Mouse (Mus musculus) macrophage (primary cell): ENCODE results near the gene Parpbp. TPM values are rescaled to one million over a fixed set of nuclear protein-coding genes. Genes with fewer than 3 reads are reported as not detected.

Experiments used
- H3K27ac ChIP-seq: fragments of 350-480 bp; formaldehyde crosslinking; 2 replicates; pipeline ENCODE4 v1.9.0; 2021
- H3K36me3 ChIP-seq: fragments of 350-480 bp; formaldehyde crosslinking; 2 replicates; pipeline ENCODE4 v1.9.0; 2021; ENCODE audit errors: inconsistent target
- H3K4me3 ChIP-seq: fragments of 350-480 bp; formaldehyde crosslinking; 2 replicates; pipeline ENCODE4 v1.9.0; 2021; ENCODE audit errors: inconsistent target
- H3K79me2 ChIP-seq: fragments of 350-480 bp; formaldehyde crosslinking; 2 replicates; pipeline ENCODE4 v1.9.0; 2021; ENCODE audit errors: inconsistent target
- WGBS: methylation state at CpG from one replicate; pipeline ENCODE4 v1.1.7; 2026; ENCODE audit warnings: inconsistent platforms; ENCODE audit not compliant: missing documents; 5-methylcytosine and 5-hydroxymethylcytosine counted together
- polyA plus RNA-seq: library from polyadenylated mRNA; stranded (reverse); fragments of 250-400 nt; gene quantifications from 3 replicates; pipeline ENCODE4 v1.2.4, GENCODE M21; 2018; ENCODE audit warnings: inconsistent platforms
- total RNA-seq, 78 experiments: library from RNA; depleted of rRNA; stranded (reverse); fragments of 250-400 nt; gene quantifications; 1 replicate in 9 of 78; 2 replicates in 24 of 78; 3 replicates in 43 of 78; 4 replicates in 2 of 78; pipeline ENCODE4 v1.2.4; 2018; ENCODE audit warnings: inconsistent platforms in 56 of 78

Parpbp gene
- 1 to 10 TPM in 20 of 26 experiments, under 1 TPM in 6; 0.25 to 6.7 (median 1.8) TPM for total RNA-seq (2018; cell fraction: chromatin; rRNA removed)
- 1 to 10 TPM in 4 of 26 experiments, under 1 TPM in 22; 0.18 to 1.3 (median 0.55) TPM for total RNA-seq (2018; cell fraction: cytosol; rRNA removed)
- 1 to 10 TPM in 11 of 26 experiments, under 1 TPM in 15; 0.12 to 7.0 (median 0.93) TPM for total RNA-seq (2018; cell fraction: nucleus; rRNA removed)
- polyA plus RNA-seq = 0.23 to 1.9 TPM (median 0.93 TPM) in 3 replicates

DNA sequence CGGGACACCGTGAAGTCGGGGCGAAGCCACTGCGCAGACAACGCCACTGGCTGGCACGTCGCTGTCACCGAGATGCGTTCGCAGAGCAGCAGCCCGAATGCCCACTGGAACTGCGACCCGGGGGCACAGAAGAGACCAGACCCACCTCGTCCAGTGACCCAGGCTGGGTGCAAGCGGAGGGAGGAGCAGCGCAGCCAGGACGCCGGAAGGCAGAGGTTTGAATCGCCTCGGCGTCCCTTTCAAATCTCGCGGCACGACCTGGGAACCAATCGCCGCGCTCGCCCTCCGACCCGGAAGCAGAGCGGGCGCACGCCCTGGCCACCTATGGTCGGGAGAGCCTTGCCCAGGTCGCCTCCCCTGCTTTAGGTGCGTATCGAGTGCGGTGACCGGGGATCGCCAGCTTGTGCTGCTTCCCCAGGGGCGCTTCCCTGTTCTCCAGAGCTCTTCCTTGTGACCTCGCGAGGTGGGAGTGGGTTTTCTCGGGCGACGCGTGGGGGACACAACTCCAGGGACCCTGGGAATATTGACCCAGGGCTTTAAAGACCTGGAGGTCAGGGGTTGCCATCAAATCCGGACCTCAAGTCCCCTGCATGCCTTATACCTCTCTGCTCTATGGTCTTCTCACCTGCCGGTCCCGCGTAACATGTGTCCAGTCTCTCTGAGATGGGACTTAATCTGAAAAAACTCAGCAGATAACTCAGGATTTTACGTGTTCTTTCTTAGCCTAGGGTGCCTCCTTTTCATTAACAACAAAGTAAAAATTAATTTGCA, at the start of gene Parpbp, which contains the start of gene Nup37:
Gene Parpbp (minus strand): TSS at position 235 of the 771 bp plus-strand sequence.
Gene Nup37 (plus strand): TSS at position 286 of the 771 bp plus-strand sequence.
- H3K27ac ChIP-seq = peak within 1 kb of the TSS; percentile 52
- peak within 1 kb of the TSS; percentile 97 for H3K4me3 ChIP-seq
- 2% methylated on average over 51 of the region's 53 CpGs for WGBS
- no peaks in the 10 kb centered on the region; the same call in 1 of the 2 replicates for H3K36me3 ChIP-seq
- H3K79me2 ChIP-seq = peaks cover 28% of the 10 kb centered on the region

DNA sequence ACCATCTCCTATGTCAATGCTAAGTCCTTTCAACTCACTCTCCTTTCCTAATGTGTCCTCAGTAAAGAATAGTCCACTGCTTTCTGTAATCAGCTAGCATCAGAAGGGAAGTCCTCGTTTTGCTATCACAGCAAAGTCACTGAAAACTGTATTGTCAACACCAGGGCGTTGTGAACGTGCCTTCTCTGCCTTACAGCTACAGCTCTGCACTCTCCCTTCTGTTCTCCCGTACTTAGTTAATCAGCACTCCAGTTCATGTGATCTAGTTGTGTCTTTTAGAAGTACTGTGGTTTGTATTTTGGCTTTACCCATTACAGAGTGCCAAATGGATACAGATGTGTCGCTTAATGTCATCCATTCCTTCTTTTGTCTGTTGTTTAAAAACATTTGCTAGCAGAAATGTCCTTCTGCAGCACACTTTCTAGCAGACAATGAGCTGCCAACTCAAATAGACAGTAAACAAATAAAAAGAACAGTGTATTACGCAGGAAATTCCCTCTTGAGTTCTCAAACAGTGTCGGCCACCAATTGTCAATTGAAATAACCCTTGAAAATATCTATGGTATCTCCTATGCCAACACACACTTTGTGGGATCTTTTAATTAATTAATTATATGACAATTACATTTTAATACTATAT, 20.8 kb upstream of the Parpbp start:
- Histone ChIP-seq H3K36me3 (no peaks in the 10 kb centered on the region), H3K27ac (no peak overlapping the region), H3K4me3 (no peak overlapping the region), H3K79me2 (no peaks in the 10 kb centered on the region)
- WGBS = 96% methylated on average over 6 of the region's 7 CpGs

- H3K4me3 ChIP-seq = no peak overlapping the region
Observed at GRCm38 (mm10) chr10:88166158-88166557, 19.4 kb upstream of the Parpbp start.

DNA sequence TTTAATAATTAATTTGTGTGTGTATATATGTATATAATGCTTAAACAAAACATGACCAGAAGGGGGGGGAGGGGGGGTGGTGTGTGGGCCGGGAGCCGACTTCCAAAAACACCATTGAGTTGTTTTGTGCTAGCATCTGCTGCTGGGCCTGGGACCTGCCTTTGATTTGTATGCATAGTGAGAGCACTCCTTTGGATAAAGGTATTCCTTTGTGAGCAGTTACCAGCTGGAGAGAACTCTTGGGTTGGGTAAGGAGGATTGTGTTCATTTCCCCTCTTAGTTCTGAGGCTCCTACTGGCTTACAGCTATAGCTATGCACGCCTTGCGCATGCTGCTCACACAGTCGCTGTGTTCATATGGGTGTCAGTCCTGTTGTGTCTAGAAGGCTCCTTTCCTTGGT, 15.9 kb upstream of the Parpbp start:
- no peaks in the 10 kb centered on the region for H3K36me3 ChIP-seq
- H3K27ac ChIP-seq = no peak overlapping the region
- no peaks in the 10 kb centered on the region for H3K79me2 ChIP-seq
- WGBS = 95% methylated on average over 5 of the region's 5 CpGs
- H3K4me3 ChIP-seq = no peak overlapping the region

More at GRCm38 (mm10) chr10:88166158-88166557, 19.4 kb upstream of the Parpbp start:
- no peaks in the 10 kb centered on the region for H3K79me2 ChIP-seq
- H3K27ac ChIP-seq = no peak overlapping the region
- no peaks in the 10 kb centered on the region for H3K36me3 ChIP-seq
- WGBS = 96% methylated on average over 3 of the region's 3 CpGs

DNA sequence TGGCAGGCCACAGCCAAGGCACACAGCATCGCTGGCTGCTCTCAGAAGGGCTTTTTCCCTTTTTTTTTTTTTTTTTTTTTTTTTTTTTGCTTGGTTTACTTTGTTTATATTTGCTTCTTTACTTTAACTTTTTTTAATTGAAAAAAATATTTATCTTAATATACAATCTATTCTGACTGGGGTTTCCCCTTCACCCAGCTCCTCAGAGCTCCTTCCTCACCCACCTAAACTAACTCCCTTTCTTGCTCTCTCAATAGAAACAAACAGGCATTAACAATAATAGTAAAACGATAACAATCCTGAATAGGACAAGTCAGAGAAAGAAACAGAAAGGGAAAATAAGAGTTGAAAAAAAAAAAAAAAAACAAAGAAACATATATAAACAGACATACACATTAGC, 15.4 kb upstream of the Parpbp start:
- H3K36me3 ChIP-seq = no peaks in the 10 kb centered on the region
- H3K4me3 ChIP-seq = no peak overlapping the region
- no peaks in the 10 kb centered on the region for H3K79me2 ChIP-seq
- WGBS = 80% methylated on average over 1 of the region's 2 CpGs
- H3K27ac ChIP-seq = no peak overlapping the region

DNA sequence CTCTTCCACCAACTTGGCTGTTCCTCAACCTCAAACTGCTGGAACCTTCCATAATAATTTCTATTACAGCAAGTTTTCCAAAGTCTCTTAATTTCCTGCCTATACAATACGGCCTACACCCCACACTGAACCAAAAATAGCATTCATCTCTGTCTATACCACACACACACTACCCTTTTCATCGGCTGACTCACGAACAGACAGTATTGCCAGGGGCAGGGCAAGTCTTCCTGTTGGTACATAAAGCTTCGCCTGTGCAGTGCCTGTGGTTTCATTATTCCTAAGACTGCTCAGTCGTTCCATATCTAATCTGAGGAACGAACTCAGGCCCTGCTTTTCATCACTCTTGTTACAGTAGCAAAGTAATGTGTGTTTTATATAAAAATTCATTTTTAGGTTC, 4.9 kb upstream of the Parpbp start:
- H3K79me2 ChIP-seq = peaks cover 8% of the 10 kb centered on the region
- peaks cover 21% of the 10 kb centered on the region; the same call in 1 of the 2 replicates for H3K36me3 ChIP-seq
- no peak overlapping the region for H3K4me3 ChIP-seq
- no peak overlapping the region for H3K27ac ChIP-seq
- 76% methylated on average over 6 of the region's 6 CpGs for WGBS

GRCm38 (mm10) chr10:88150381-88150780, 3.6 kb upstream of the Parpbp start:
- Histone ChIP-seq H3K79me2 (peaks cover 20% of the 10 kb centered on the region), H3K36me3 (peaks cover 21% of the 10 kb centered on the region; the same call in 1 of the 2 replicates)
- 88% methylated on average over 4 of the region's 4 CpGs for WGBS

DNA sequence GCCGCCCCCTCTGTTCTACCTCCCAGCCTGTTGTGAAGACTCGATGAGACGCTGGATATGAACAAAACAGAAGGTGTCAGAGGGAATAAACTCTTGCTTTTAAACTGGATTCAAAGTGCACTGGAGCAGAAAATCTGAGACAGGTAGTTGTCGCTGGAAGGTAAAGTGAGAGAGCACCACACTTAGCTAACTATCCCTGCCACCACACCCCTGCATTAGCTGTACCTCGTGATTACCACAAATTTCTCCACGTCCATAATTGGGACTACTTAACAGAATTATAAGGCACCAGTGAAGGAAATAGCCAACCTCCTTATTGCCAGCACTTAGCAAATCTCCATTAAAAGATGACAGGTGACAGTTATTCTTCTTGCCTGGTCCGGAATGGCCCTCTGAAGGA, 554 bp downstream of the Parpbp start:
- WGBS = 28% methylated on average over 7 of the region's 7 CpGs
- H3K36me3 ChIP-seq = no peaks in the 10 kb centered on the region; the same call in 1 of the 2 replicates
- H3K27ac ChIP-seq = peak overlapping the region; percentile 52

More at GRCm38 (mm10) chr10:88150381-88150780, 3.6 kb upstream of the Parpbp start:
- Histone ChIP-seq H3K4me3 (no peak overlapping the region), H3K27ac (no peak overlapping the region)

DNA sequence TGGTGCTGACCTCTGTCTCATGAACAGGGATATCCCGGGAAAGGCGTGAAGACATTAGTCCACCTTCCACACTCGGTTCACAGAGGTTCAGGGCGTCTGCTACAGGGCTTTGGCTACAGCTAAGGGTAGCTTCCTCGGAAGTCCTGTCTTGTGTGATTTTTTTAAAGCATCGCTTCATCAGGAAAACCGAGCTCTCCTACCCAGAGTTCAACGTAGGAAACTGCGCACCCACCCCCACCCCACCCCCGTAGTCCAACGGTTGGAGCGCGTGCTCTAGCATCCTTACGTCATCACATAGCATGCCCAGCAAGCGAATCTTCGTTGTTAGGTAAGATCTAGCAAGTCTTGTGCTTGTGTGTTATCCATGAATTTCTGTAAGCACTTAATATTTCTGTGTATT, 11.1 kb downstream of the Parpbp start:
- Histone ChIP-seq H3K27ac (no peak overlapping the region), H3K36me3 (no peaks in the 10 kb centered on the region), H3K79me2 (no peaks in the 10 kb centered on the region), H3K4me3 (no peak overlapping the region)
- WGBS = 93% methylated on average over 16 of the region's 16 CpGs

More for the DNA sequence above, 554 bp downstream of the Parpbp start:
- Histone ChIP-seq H3K4me3 (peak overlapping the region; percentile 97), H3K79me2 (peaks cover 30% of the 10 kb centered on the region)

GRCm38 (mm10) chr10:88119721-88120120, 27.0 kb downstream of the Parpbp start:
- Histone ChIP-seq H3K79me2 (no peaks in the 10 kb centered on the region), H3K27ac (no peak overlapping the region), H3K4me3 (no peak overlapping the region), H3K36me3 (no peaks in the 10 kb centered on the region)

- no peaks in the 10 kb centered on the region for H3K79me2 ChIP-seq
- WGBS = 90% methylated on average over 2 of the region's 2 CpGs
- no peak overlapping the region for H3K27ac ChIP-seq
- H3K4me3 ChIP-seq = no peak overlapping the region
- H3K36me3 ChIP-seq = no peaks in the 10 kb centered on the region
Observed at GRCm38 (mm10) chr10:88113290-88113689, 33.5 kb downstream of the Parpbp start.

- Histone ChIP-seq H3K4me3 (no peak overlapping the region), H3K27ac (no peak overlapping the region), H3K79me2 (no peaks in the 10 kb centered on the region), H3K36me3 (no peaks in the 10 kb centered on the region)
- 100% methylated on average over 2 of the region's 2 CpGs for WGBS
Observed at GRCm38 (mm10) chr10:88106169-88106568, 40.6 kb downstream of the Parpbp start.

DNA sequence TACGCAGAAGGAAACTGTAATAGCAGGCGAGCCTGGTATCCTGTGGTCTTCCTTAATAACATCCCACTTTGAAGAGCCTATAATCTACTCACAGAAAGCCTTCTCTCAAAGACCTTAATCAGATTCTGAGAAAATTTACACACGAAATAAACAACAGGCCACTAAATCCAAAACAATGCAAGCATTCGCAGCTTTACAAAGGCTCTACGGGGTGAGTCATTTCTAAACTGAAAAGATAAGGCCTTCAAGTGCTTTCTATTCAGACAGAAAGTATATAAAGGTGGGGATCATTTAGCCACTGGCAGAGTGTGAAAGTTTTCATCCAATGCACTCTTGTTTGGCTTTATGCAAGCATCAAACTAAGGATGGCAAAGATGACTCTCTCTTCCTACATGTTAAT, 56.0 kb downstream of the Parpbp start, which contains the start of gene Pmch:
Gene Pmch (plus strand): TSS at position 301 of the 400 bp plus-strand sequence.
- WGBS = 93% methylated on average over 5 of the region's 5 CpGs
- Histone ChIP-seq H3K27ac (no peak within 1 kb of the TSS), H3K4me3 (no peak within 1 kb of the TSS), H3K79me2 (no peaks in the 10 kb centered on the region), H3K36me3 (no peaks in the 10 kb centered on the region)

DNA sequence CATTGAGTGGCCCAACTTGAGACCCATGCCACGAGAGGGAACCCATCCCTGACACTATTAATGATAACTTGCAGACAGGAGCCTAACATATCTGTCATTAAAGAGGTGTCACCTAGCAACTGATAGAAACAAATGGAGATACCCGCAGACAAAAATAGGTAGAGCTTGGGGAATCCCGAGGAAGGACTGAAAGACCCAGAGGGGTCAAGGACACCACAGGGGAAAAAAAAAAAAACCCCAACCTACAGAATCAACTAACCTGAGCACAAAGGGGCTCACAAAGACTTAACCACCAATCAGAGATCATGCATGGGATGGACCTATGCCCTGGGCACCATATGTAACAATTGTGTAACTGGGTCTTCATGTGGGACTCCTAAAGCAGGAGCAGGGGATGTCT, 79.4 kb downstream of the Parpbp start:
- no peak overlapping the region for H3K27ac ChIP-seq
- no peaks in the 10 kb centered on the region for H3K79me2 ChIP-seq
- no peaks in the 10 kb centered on the region for H3K36me3 ChIP-seq
- WGBS = 90% methylated on average over 3 of the region's 3 CpGs
- H3K4me3 ChIP-seq = no peak overlapping the region

GRCm38 (mm10) chr10:88064872-88065271, 81.9 kb downstream of the Parpbp start:
- 66% methylated on average over 2 of the region's 2 CpGs for WGBS
- Histone ChIP-seq H3K27ac (no peak overlapping the region), H3K79me2 (no peaks in the 10 kb centered on the region), H3K4me3 (no peak overlapping the region), H3K36me3 (no peaks in the 10 kb centered on the region)
